Mouse (Mus musculus) right cerebral cortex, adult 18-20 months (tissue): ENCODE results near the gene Vmn1r169.
"Not testable (repeated sequence)": the region's sequence is repeated elsewhere in the genome, so short reads cannot be mapped to it uniquely, and the experiment has no call there.

ENCODE experiments used
- DNase-seq: peaks from one replicate; pipeline ENCODE4 v3.0.0; 2022; ENCODE audit warnings: mixed read lengths

The Vmn1r169 gene

DNA sequence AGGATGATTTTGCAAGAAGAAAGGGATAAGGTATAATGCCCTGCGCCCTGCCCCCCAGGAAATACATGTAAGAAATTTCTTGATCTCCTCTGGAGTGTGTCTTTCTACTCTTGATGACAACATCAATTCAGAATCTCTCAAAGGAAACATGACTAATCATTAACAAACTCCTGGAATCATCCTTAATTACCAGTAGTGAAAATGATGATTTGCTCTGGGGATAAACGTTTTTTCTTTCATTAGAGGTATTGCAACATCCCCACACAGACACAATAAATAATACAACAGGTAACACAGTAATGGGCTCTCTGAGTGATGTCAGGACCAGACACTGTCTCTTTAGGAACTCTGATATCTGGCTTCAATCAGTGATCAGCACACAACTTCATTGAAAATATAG lies at the start of gene Vmn1r169:
Gene Vmn1r169, plus strand, starts transcription at position 301 of the 400 bp plus-strand sequence.
- DNase-seq = not testable (repeated sequence)

- not testable (repeated sequence) for DNase-seq
Measured at GRCm38 (mm10) chr7:23539432-23539831, 35.9 kb upstream of the Vmn1r169 start, which contains the start of gene Vmn1r168. Gene Vmn1r168 (plus strand): TSS chr7:23539732.

GRCm38 (mm10) chr7:23605875-23606274 lies 30.5 kb downstream of the Vmn1r169 start, which contains the start of gene Vmn1r170:
Gene Vmn1r170 (plus strand): TSS chr7:23606175.
- DNase-seq = not testable (repeated sequence)
